Mouse (Mus musculus) forebrain, embryonic 15.5 days (tissue): ENCODE measurements around the gene Gm20431. TPM values are rescaled to one million over a fixed set of nuclear protein-coding genes. Genes with fewer than 3 reads are reported as not detected.
"Not testable (repeated sequence)": the region's sequence is repeated elsewhere in the genome, so short reads cannot be mapped to it uniquely, and the experiment has no call there.

ENCODE experiments used
- ATAC-seq: fragments of 200-750 bp; cut with Nextera tagmentation; replicated peaks from 2 replicates; pipeline ENCODE4 v1.8.0; 2017; ENCODE audit warnings: mild to moderate bottlenecking, moderate TSS enrichment, moderate library complexity
- H3K27ac ChIP-seq: fragments of 300-500 bp; sonication (generic); replicated peaks from 2 replicates; pipeline ENCODE4 v1.5.1; 2015; ENCODE audit warnings: mild to moderate bottlenecking, inconsistent platforms
- H3K27me3 ChIP-seq: fragments of 300-500 bp; sonication (generic); 2 replicates; pipeline ENCODE4 v1.6.1; 2015; ENCODE audit warnings: inconsistent platforms
- H3K36me3 ChIP-seq: fragments of 300-500 bp; sonication (generic); 2 replicates; pipeline ENCODE4 v1.6.1; 2015; ENCODE audit warnings: mild to moderate bottlenecking, inconsistent platforms
- H3K4me1 ChIP-seq: fragments of 300-500 bp; sonication (generic); 2 replicates; pipeline ENCODE4 v1.6.1; 2015; ENCODE audit warnings: inconsistent platforms
- H3K4me2 ChIP-seq: fragments of 300-500 bp; sonication (generic); replicated peaks from 2 replicates; pipeline ENCODE4 v1.6.1; 2015; ENCODE audit warnings: mild to moderate bottlenecking, inconsistent platforms
- H3K4me3 ChIP-seq: fragments of 300-500 bp; sonication (generic); 2 replicates; pipeline ENCODE4 v1.5.1; 2015; ENCODE audit warnings: mild to moderate bottlenecking, inconsistent platforms
- H3K9ac ChIP-seq: fragments of 300-500 bp; sonication (generic); replicated peaks from 2 replicates; pipeline ENCODE4 v1.6.1; 2015; ENCODE audit warnings: mild to moderate bottlenecking, inconsistent platforms
- H3K9me3 ChIP-seq: fragments of 300-500 bp; sonication (generic); 2 replicates; pipeline ENCODE4 v1.6.1; 2016; ENCODE audit warnings: inconsistent platforms
- whole genome bisulfite sequencing: fragments of 180-500 bp; shearing (Covaris S2); methylation state at CpG from one replicate; pipeline ENCODE4 v1.1.7; 2015; ENCODE audit warnings: mixed read lengths; 5-methylcytosine and 5-hydroxymethylcytosine counted together
- polyA plus RNA-seq: library from polyadenylated mRNA; unstranded; fragments of >200 nt; fragmentation: Nextera tagmentation; extraction: Ambion mirVana; gene quantifications from 2 replicates; pipeline ENCODE4 v1.2.1, GENCODE M21; 2015

Gm20431 gene
- polyA plus RNA-seq, 1 experiment from 2014 or later = 12.3 TPM

- H3K9me3 ChIP-seq = no peaks in the 10 kb centered on the region
- no peak for ATAC-seq
These were observed 8.6 kb downstream of the Gm20431 start for GRCm38 (mm10) chr2:167652694-167653093.

GRCm38 (mm10) chr2:167651622-167652021 is 9.7 kb downstream of the Gm20431 start:
- Histone ChIP-seq H3K36me3 (no peaks in the 10 kb centered on the region), H3K4me3 (no peak overlapping the region), H3K27me3 (no peaks in the 10 kb centered on the region), H3K27ac (no peak overlapping the region), H3K4me2 (no peak overlapping the region), H3K4me1 (no peaks in the 10 kb centered on the region), H3K9me3 (no peaks in the 10 kb centered on the region), H3K9ac (no peak overlapping the region)
- no peak for ATAC-seq
- WGBS = 81% methylated on average over 9 of the region's 9 CpGs

More at GRCm38 (mm10) chr2:167652694-167653093, 8.6 kb downstream of the Gm20431 start:
- H3K27me3 ChIP-seq = no peaks in the 10 kb centered on the region
- H3K4me3 ChIP-seq = no peak overlapping the region
- no peaks in the 10 kb centered on the region for H3K36me3 ChIP-seq
- H3K4me1 ChIP-seq = no peaks in the 10 kb centered on the region
- no peak overlapping the region for H3K4me2 ChIP-seq
- 81% methylated on average over 7 of the region's 7 CpGs for WGBS
- H3K27ac ChIP-seq = no peak overlapping the region
- H3K9ac ChIP-seq = no peak overlapping the region

- H3K9ac ChIP-seq = no peak overlapping the region
- WGBS = 90% methylated on average over 12 of the region's 12 CpGs
- no peaks in the 10 kb centered on the region for H3K9me3 ChIP-seq
- no peaks in the 10 kb centered on the region for H3K27me3 ChIP-seq
- H3K4me2 ChIP-seq = no peak overlapping the region
- no peaks in the 10 kb centered on the region for H3K4me1 ChIP-seq
- no peak overlapping the region for H3K27ac ChIP-seq
- no peak overlapping the region for H3K4me3 ChIP-seq
- no peaks in the 10 kb centered on the region for H3K36me3 ChIP-seq
- no peak for ATAC-seq
These were observed 11.8 kb downstream of the Gm20431 start for GRCm38 (mm10) chr2:167649290-167650032.

DNA sequence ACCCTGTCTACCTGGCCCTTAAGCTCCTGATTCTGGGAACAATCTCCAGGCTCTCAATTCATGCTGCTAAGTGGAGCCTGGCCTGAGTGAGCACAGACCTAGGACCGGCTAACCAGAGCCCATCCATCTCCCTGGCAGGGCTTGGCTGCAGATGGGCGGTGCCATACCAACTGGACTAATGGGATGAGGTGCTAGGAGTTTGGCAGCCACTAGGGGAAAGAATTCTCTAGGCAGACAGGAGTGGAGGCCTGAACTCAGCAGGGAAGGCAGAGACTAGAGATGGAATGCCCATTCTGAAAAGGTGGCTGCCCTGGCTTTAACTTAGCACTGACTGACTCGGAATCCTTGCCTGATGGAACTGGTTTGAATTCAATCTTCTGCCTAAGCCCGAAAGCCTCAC is 14.9 kb downstream of the Gm20431 start:
- H3K9me3 ChIP-seq = no peaks in the 10 kb centered on the region
- no peak overlapping the region for H3K4me3 ChIP-seq
- H3K9ac ChIP-seq = no peak overlapping the region
- no peak overlapping the region for H3K4me2 ChIP-seq
- no peaks in the 10 kb centered on the region for H3K36me3 ChIP-seq
- no peak overlapping the region for H3K27ac ChIP-seq
- H3K4me1 ChIP-seq = no peaks in the 10 kb centered on the region
- no peaks in the 10 kb centered on the region for H3K27me3 ChIP-seq
- 76% methylated on average over 4 of the region's 4 CpGs for WGBS
- no peak for ATAC-seq

- WGBS = 92% methylated on average over 13 of the region's 13 CpGs
- H3K9ac ChIP-seq, ATAC-seq: not testable (repeated sequence)
These were observed 17.8 kb downstream of the Gm20431 start for GRCm38 (mm10) chr2:167643356-167644052.

DNA sequence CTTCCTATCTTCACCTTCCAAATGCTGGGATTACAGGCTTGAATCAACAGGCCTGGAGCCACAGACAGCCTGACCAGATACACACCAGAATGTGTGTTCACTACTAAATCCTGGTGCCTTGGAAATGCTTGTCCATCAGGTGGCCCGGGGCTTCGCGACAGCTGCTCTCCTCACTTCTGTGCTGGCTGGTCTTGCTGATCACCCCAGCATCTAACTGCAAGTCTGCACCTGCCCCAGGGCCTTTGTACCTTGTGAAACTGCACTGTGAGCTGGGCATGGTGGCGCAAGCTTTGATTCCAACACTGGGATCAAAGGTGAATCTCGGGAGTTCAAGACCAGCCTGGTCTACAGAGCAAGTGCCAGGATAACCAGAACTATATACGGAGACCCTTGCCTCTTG is 19.1 kb downstream of the Gm20431 start:
- Histone ChIP-seq H3K27me3 (no peaks in the 10 kb centered on the region), H3K4me1 (no peaks in the 10 kb centered on the region), H3K9me3 (no peaks in the 10 kb centered on the region), H3K4me3 (no peak overlapping the region), H3K27ac (no peak overlapping the region), H3K4me2 (no peak overlapping the region), H3K36me3 (no peaks in the 10 kb centered on the region), H3K9ac (no peak overlapping the region)
- no peak for ATAC-seq
- 93% methylated on average over 6 of the region's 6 CpGs for WGBS

More at GRCm38 (mm10) chr2:167643356-167644052, 17.8 kb downstream of the Gm20431 start:
- not testable (repeated sequence) for H3K36me3 ChIP-seq, H3K9me3 ChIP-seq, H3K27ac ChIP-seq, H3K4me2 ChIP-seq, H3K4me1 ChIP-seq, H3K4me3 ChIP-seq, H3K27me3 ChIP-seq

DNA sequence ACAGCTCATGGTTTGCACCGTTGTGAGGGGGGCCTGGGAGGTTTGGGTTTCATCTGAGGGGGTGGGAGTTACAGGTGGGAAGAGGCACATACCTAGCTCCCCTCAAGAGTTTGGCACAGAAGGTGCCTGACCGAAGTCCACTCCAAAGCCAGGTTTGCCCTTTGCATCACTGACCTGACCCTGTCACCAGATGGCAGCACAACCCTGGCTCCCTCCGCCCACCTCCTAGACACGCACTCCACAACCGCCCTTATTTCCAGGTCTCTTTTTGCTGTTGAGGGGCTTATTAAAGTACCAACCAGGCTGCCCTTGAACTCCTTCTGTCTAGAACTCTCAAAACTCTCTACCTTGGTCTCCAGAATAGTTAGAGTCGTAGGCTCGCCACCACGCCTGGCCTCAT is 20.0 kb downstream of the Gm20431 start:
- no peak overlapping the region for H3K4me2 ChIP-seq
- H3K27ac ChIP-seq = no peak overlapping the region
- no peaks in the 10 kb centered on the region for H3K36me3 ChIP-seq
- H3K27me3 ChIP-seq = no peaks in the 10 kb centered on the region
- no peak overlapping the region for H3K9ac ChIP-seq
- H3K4me3 ChIP-seq = no peak overlapping the region
- ATAC-seq = no peak
- H3K4me1 ChIP-seq = no peaks in the 10 kb centered on the region
- WGBS = 56% methylated on average over 8 of the region's 8 CpGs
- no peaks in the 10 kb centered on the region for H3K9me3 ChIP-seq

DNA sequence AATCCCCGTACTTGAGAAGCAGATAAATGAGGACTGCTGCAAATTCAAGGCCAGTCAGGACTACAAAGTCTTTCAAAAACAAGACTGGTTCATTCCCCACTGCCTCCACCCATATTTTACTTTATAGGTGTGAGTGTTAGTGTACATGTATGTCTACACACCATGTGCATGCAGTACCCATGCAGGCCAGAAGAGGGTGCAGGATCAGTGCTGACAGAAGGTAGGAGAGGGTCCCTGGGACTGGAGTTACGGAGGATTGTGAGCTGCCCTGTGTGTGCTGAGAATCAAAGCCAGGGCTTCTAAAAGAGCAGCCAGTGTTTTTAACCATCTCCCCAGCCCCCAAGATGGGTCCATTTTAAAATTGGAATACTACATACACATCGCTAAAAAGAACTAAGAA is 21.0 kb downstream of the Gm20431 start:
- no peak overlapping the region for H3K4me3 ChIP-seq
- H3K4me1 ChIP-seq = no peaks in the 10 kb centered on the region
- no peak overlapping the region for H3K27ac ChIP-seq
- no peak overlapping the region for H3K4me2 ChIP-seq
- 74% methylated on average over 3 of the region's 3 CpGs for WGBS
- ATAC-seq = no peak
- no peaks in the 10 kb centered on the region for H3K36me3 ChIP-seq
- no peaks in the 10 kb centered on the region for H3K27me3 ChIP-seq
- no peak overlapping the region for H3K9ac ChIP-seq
- H3K9me3 ChIP-seq = no peaks in the 10 kb centered on the region

GRCm38 (mm10) chr2:167634865-167635512 is 26.3 kb downstream of the Gm20431 start:
- Histone ChIP-seq H3K9ac (0 out of 2 replicates have a peak overlapping the region, but pooled peaks have one; percentile 6), H3K4me1 (peaks cover 29% of the 10 kb centered on the region), H3K4me2 (peak overlapping the region; percentile 47), H3K27ac (peak overlapping the region; percentile 55; the same call in 1 of the 2 replicates), H3K9me3 (no peaks in the 10 kb centered on the region), H3K36me3 (no peaks in the 10 kb centered on the region), H3K27me3 (no peaks in the 10 kb centered on the region), H3K4me3 (peak overlapping the region; percentile 30)
- no peak for ATAC-seq
- WGBS = 82% methylated on average over 7 of the region's 7 CpGs

DNA sequence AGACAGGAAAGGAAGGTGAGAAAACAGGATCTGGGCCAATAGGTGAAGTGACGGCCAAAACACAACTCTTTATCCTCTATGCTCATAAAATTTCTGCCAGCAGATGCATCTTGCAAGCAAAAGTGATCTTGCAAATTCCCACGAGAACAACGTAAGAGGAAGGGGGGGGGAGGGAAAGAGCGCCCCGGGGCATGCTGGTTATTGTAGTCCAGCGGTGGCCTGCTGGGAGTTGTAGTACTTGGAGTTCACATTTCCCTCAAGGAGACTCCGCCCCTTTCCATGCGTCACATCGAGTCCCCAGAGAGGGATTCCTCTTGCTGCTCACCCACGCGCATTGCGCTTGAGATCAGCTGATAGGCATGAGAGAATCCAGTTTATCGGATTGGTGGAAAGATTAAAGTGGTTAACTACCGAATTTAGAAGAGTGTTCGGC is 26.9 kb downstream of the Gm20431 start:
- H3K27me3 ChIP-seq = no peaks in the 10 kb centered on the region
- peak overlapping the region; percentile 47 for H3K4me2 ChIP-seq
- H3K4me3 ChIP-seq = peak overlapping the region; percentile 30
- no peaks in the 10 kb centered on the region for H3K36me3 ChIP-seq
- 0% methylated on average over 15 of the region's 15 CpGs for WGBS
- H3K4me1 ChIP-seq = peaks cover 35% of the 10 kb centered on the region
- H3K9ac ChIP-seq = peak overlapping the region; percentile 35
- H3K9me3 ChIP-seq = no peaks in the 10 kb centered on the region
- peak; percentile 81 for ATAC-seq
- H3K27ac ChIP-seq = peak overlapping the region; percentile 71

DNA sequence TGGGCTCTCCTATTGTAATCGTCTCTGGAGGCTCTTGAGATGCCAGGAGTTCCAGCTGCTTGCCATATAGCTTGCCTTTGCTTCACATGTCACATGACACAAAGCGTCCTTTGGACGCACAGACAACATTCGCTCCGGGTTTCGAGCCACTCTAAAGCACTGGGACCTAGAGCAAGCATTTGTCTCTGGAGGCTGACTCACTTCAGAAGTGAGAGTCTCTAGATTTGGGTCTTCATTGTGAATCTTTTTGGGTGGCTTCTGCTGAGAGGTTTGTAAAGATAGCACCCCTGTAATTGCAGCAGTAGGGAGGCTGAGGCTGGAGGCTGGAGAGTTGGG is 27.8 kb downstream of the Gm20431 start:
- Histone ChIP-seq H3K4me2 (no peak overlapping the region), H3K9ac (no peak overlapping the region), H3K4me1 (peaks cover 44% of the 10 kb centered on the region), H3K27me3 (no peaks in the 10 kb centered on the region), H3K36me3 (no peaks in the 10 kb centered on the region), H3K9me3 (no peaks in the 10 kb centered on the region), H3K27ac (no peak overlapping the region), H3K4me3 (no peak overlapping the region)
- no peak for ATAC-seq
- 91% methylated on average over 6 of the region's 6 CpGs for WGBS
